Mouse (Mus musculus) layer of hippocampus, adult 2 months (tissue): Measurements from ENCODE around the gene Bst2. TPM values are rescaled to one million over a fixed set of nuclear protein-coding genes. Genes with fewer than 3 reads are reported as not detected.

ENCODE experiments used
- DNase-seq, 2 experiments: peaks; one replicate each; pipeline ENCODE4 v3.0.0; 2022; ENCODE audit warnings: low spot score in 2 of 2
- H3K27ac ChIP-seq: fragments of 200-600 bp; 2 replicates; pipeline ENCODE4 v1.8.1; 2022
- H3K4me3 ChIP-seq: fragments of 200-600 bp; 2 replicates; pipeline ENCODE4 v1.8.1; 2022; ENCODE audit warnings: mild to moderate bottlenecking
- CTCF ChIP-seq: fragments of 200-600 bp; conservative IDR thresholded peaks from 2 replicates; pipeline ENCODE4 v1.8.1; 2022; ENCODE audit warnings: antibody characterized with exemption, mild to moderate bottlenecking, moderate library complexity
- long read RNA-seq, 2 experiments: library from polyadenylated mRNA; stranded (forward); transcript quantifications; one replicate each; pipeline ENCODE4 v2.0.0; 2021; ENCODE audit warnings: borderline mapping rate in 2 of 2
- total RNA-seq, 2 experiments: library from RNA; stranded (reverse); gene quantifications; 2 replicates each; pipeline ENCODE4 v1.2.3; 2021

The Bst2 gene
- 1 to 10 TPM; 3.4 to 5.0 TPM for total RNA-seq
- long read RNA-seq, experiment 1, partial matches to known transcripts = 0 of 2 reads
- long read RNA-seq, experiment 1, other reads (novel, unspliced or antisense) = 0 of 2 reads
- long read RNA-seq, experiment 2, partial matches to known transcripts = 0 of 2 reads
- long read RNA-seq, experiment 2, other reads (novel, unspliced or antisense) = 0 of 2 reads

DNA sequence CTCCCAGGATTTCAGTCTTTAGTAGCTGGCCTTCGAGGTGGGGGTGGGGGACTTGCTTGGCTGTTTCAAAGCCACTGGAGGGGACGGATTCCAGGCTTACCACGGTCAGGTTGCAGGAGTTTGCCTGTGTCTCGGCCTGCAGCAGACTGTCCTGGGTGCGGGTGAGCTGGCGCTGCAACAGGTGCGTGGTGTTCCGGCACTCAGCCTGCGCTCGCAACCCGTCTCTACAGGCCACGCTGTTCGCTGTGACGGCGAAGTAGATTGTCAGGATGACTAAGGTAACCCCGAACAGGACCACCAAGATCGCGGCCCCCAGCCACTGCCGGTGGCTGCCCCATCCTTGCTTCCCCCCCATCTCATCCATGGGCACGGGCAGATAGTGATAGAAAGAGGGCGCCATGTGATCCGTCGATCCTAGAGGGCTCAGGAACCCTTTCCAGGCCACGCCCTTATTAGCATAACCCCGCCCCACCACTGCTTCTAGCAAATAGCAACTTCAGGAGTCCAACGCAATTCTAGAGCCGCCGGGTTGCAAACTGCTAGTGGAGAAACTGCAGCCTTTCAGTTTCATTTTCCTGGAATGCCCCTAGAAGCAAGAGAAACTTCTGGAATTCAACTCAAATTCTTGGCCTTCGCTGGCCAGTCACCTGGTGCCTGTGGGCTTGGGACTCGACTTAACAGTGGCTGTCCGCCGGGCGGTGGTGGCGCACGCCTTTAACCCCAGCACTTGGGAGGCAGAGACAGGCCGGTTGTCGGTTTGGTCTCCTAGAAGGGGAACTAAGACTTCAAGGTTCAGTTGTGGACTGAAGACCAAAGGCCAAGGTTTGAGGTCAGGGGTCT is at the start of gene Bst2:
Gene Bst2 (minus strand): TSS at position 429 of the 840 bp plus-strand sequence.
- peak within 1 kb of the TSS; percentile 51 for H3K4me3 ChIP-seq
- TF ChIP-seq CTCF = 0 out of 2 replicates have a peak, but pooled peaks have one; percentile 3

GRCm38 (mm10) chr8:71586891-71587290 is 49.6 kb upstream of the Bst2 start:
- TF ChIP-seq CTCF = peak; percentile 82
- DNase-seq = peak in 1 of 2 experiments; percentile 56
- H3K27ac ChIP-seq = no peak overlapping the region

More for the DNA sequence above, at the start of gene Bst2:
- peak within 1 kb of the TSS; percentile 68; the same call in 1 of the 2 replicates for H3K27ac ChIP-seq
- peak in 1 of 2 experiments; percentile 41 for DNase-seq

DNA sequence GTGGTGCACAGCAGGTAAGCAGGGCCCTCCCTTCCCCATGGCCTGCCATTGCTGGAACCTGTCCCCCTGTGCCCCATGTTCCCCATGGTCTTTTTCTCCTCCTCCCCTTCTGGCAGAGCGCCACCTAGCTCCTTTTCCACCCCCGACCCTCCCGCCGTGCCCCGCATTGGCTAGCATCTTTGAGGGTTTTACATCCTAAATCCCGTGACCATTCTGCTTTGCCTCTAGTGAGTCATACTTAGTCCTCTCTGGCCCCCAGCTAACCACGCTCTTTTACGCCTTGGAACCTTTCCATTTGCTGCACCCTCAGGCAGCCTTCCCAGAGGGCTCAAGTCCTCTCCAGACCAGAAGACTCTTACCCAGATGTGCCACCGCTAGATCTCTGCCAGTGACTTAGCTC is 42.9 kb upstream of the Bst2 start:
- Histone ChIP-seq H3K27ac (no peak overlapping the region), H3K4me3 (no peak overlapping the region)
- no peak for TF ChIP-seq CTCF
- no peak for DNase-seq

More at GRCm38 (mm10) chr8:71586891-71587290, 49.6 kb upstream of the Bst2 start:
- H3K4me3 ChIP-seq = no peak overlapping the region

- Histone ChIP-seq H3K4me3 (no peak overlapping the region), H3K27ac (peak overlapping the region; percentile 59; the same call in 1 of the 2 replicates)
- no peak for TF ChIP-seq CTCF
- no peak for DNase-seq
These were observed 42.2 kb upstream of the Bst2 start for GRCm38 (mm10) chr8:71579476-71579875.

GRCm38 (mm10) chr8:71579009-71579408 is 41.8 kb upstream of the Bst2 start:
- Histone ChIP-seq H3K4me3 (no peak overlapping the region), H3K27ac (peak overlapping the region; percentile 59; the same call in 1 of the 2 replicates)
- TF ChIP-seq CTCF = no peak
- no peak for DNase-seq

- TF ChIP-seq CTCF = no peak
- Histone ChIP-seq H3K27ac (peak overlapping the region; percentile 54), H3K4me3 (no peak overlapping the region)
- peak in 1 of 2 experiments; percentile 38 for DNase-seq
These were observed 40.7 kb upstream of the Bst2 start for GRCm38 (mm10) chr8:71577856-71578387.

- Histone ChIP-seq H3K4me3 (no peak overlapping the region), H3K27ac (no peak overlapping the region)
- no peak for TF ChIP-seq CTCF
- DNase-seq = no peak
These were observed 37.8 kb upstream of the Bst2 start for GRCm38 (mm10) chr8:71575020-71575419.

DNA sequence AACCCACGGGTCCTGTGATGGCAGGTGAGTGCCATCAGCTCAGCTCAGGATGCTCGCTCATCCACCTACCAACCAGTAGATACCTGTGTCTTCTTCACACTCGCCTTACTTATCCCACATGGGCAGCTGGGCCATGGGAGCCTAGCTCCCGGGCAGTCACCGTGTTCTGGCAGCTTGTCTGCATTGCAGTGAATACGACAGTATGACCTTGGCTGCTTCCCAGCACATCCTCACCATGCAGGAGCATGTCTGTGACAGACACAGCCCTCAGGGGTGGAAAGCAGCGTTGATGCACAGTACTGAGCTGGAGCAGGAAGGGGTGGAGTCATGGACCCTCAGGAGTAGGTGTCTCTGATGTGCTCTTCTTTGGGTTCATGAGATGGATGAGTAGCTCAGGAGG is 37.2 kb upstream of the Bst2 start:
- TF ChIP-seq CTCF = no peak
- H3K4me3 ChIP-seq = no peak overlapping the region
- no peak for DNase-seq
- no peak overlapping the region for H3K27ac ChIP-seq

- DNase-seq = peak; percentile 86 to 89
- H3K27ac ChIP-seq = peak overlapping the region; percentile 95
- no peak for TF ChIP-seq CTCF
- peak overlapping the region; percentile 43 for H3K4me3 ChIP-seq
These were observed 35.8 kb upstream of the Bst2 start for GRCm38 (mm10) chr8:71572847-71573633.

DNA sequence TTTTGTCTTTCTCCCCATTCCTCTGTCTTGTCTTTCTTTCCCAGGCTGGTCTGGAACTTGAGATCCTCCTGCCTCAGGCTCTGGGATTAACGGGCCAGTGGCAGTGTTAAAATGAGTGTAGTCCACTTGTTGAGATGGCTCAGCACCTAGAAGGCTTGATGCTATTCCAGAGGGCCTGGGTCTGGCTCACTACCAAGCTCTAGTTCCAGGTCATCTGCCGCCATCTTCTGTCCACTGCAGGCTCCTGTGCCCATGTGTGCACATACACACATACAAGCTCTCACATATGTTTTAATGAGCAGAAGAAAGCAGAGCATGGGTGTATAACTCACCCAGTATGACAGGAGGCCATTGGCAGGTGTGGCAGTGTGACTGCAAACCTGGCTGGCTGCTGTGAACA is 34.8 kb upstream of the Bst2 start:
- peak overlapping the region; percentile 95 for H3K27ac ChIP-seq
- peak overlapping the region; percentile 75; the same call in 1 of the 2 replicates for H3K4me3 ChIP-seq
- DNase-seq = no peak
- no peak for TF ChIP-seq CTCF

DNA sequence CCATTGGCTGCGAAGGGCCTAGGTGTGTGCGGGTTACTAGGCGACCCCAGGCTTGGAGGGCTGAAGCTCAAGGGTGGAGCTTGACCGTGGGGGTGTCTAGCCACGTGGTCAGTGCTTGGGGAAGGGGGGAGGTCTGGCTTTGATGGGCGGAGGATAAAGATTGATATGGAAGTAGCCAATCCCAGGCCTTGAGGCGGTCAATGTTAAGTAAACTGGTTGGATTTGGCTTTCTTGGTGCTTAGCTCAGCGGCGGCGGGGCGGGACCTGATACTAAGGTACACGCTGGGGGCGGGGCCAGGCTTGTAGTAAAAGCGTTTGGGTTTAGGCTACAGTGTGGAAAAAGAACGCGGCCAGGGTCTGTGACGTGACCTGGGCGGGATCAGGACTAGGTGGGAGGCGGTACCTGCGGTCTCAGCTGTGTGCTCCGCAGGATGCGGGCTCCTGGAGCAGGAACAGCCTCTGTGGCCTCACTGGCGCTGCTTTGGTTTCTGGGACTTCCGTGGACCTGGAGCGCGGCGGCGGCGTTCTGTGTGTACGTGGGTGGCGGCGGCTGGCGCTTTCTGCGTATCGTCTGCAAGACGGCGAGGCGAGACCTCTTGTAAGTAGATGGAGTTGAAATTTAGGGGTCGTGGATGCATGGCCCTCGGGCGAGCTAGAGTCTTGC is 33.2 kb upstream of the Bst2 start:
- H3K27ac ChIP-seq = peak overlapping the region; percentile 95
- DNase-seq = peak; percentile 92 to 97
- peak overlapping the region; percentile 75 for H3K4me3 ChIP-seq
- no peak; the same call in 1 of the 2 replicates for TF ChIP-seq CTCF
